21 mouse cellular contexts compared by ENCODE assay signal in the genomic region with DNA sequence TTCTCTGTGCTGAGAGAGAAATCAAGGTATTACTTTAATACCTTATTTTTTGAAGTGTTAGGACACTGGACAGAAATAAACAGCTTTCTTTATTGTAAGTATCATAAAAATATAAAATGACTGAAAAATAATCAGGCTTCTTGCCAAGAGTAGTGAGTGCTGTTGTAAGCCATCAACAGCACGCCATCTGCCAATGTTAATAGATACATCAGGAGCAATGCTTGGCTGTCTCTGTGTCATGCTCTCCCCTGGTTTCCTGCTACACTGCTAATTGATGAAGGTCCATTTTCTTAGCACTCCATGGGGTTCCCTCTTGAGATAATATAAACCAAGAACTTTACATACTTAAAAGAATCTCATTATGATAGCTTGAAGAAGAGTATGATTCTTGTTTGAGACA.
DNase-seq lines count a peak whose midpoint lies in the region; ATAC-seq lines count a peak whose summit lies in the region.
"Had no signal": no experiment of that assay in that cellular context is flagged by ENCODE, and none has a peak within 500 bp of the region (broad histone marks: within the 10 kb centered on the region; RNA-seq: fewer than 3 reads in every experiment).

No protein-coding gene starts in this region.

- H3K36me3 ChIP-seq in forebrain, embryonic 15.5 days = no peaks in the 10 kb centered on the region
- no peaks in the 10 kb centered on the region for H3K36me3 ChIP-seq in forebrain, embryonic 10.5 days (replicated peaks)
- no peaks in the 10 kb centered on the region for H3K36me3 ChIP-seq in hindbrain, embryonic 10.5 days
- H3K36me3 ChIP-seq: embryonic facial prominence, embryonic 13.5 days; kidney, embryonic 15.5 days had no signal

- WGBS in forebrain, embryonic 15.5 days = 64% methylated on average over 1 of the region's 1 CpGs
- WGBS in forebrain, embryonic 10.5 days = 91% methylated on average over 1 of the region's 1 CpGs
- WGBS in hindbrain, embryonic 10.5 days = 72% methylated on average over 1 of the region's 1 CpGs

- no peak overlapping the region for H3K4me3 ChIP-seq in forebrain, embryonic 15.5 days
- no peak overlapping the region for H3K4me3 ChIP-seq in forebrain, embryonic 10.5 days
- no peak overlapping the region for H3K4me3 ChIP-seq in hindbrain, embryonic 10.5 days
- H3K4me3 ChIP-seq: embryonic facial prominence, embryonic 13.5 days; gastrocnemius, adult 2 months; heart, embryonic 13.5 days; kidney, embryonic 15.5 days had no signal

- ATAC-seq in forebrain, embryonic 15.5 days (replicated peaks) = 0 out of 2 replicates have a peak, but pooled peaks have one; percentile 41
- ATAC-seq: intestine, embryonic 16.5 days; Patski had no signal

- no peak overlapping the region for H3K27ac ChIP-seq in forebrain, embryonic 15.5 days (replicated peaks)
- H3K27ac ChIP-seq in forebrain, embryonic 10.5 days = no peak overlapping the region
- no peak overlapping the region for H3K27ac ChIP-seq in hindbrain, embryonic 10.5 days
- H3K27ac ChIP-seq: embryonic facial prominence, embryonic 13.5 days; gastrocnemius, adult 2 months; heart, embryonic 13.5 days; hindbrain, embryonic 14.5 days; kidney, embryonic 15.5 days had no signal

- H3K9ac ChIP-seq in forebrain, embryonic 15.5 days (replicated peaks) = no peak overlapping the region
- H3K9ac ChIP-seq: embryonic facial prominence, embryonic 13.5 days; heart, embryonic 13.5 days; hindbrain, embryonic 14.5 days; kidney, embryonic 15.5 days had no signal

- DNase-seq in cerebellum, adult 9-11 months = peak; percentile 41
- DNase-seq in cerebellum, adult 11 months = no peak
- DNase-seq in forebrain, embryonic 10.5 days (ENCODE audit: extremely low spot score, low spot score) = no peak
- DNase-seq in layer of hippocampus, adult 9-10 months (ENCODE audit: low spot score) = peak; percentile 1
- no peak for DNase-seq in layer of hippocampus, postnatal 36 days
- DNase-seq in brain, adult 2 months (ENCODE audit: low read depth, low spot score) = peak; percentile 72
- no peak for DNase-seq in hindbrain, embryonic 10.5 days (ENCODE audit: low spot score)
- DNase-seq: adrenal gland, adult 2 months; adrenal gland, postnatal 25 days; gastrocnemius, adult 2 months; gastrocnemius, postnatal 25 days; heart, postnatal 36 days; kidney, adult 2 months had no signal

- no peaks in the 10 kb centered on the region for H3K27me3 ChIP-seq in forebrain, embryonic 15.5 days
- no peaks in the 10 kb centered on the region for H3K27me3 ChIP-seq in forebrain, embryonic 10.5 days (ENCODE audit: poor library complexity, severe bottlenecking)
- H3K27me3 ChIP-seq in hindbrain, embryonic 10.5 days (ENCODE audit: insufficient read depth, poor library complexity, severe bottlenecking) = no peaks in the 10 kb centered on the region
- H3K27me3 ChIP-seq: CH12.LX; embryonic facial prominence, embryonic 13.5 days; heart, embryonic 13.5 days; kidney, embryonic 15.5 days; Patski had no signal

- H3K9me3 ChIP-seq in forebrain, embryonic 15.5 days = no peaks in the 10 kb centered on the region
- H3K9me3 ChIP-seq in forebrain, embryonic 10.5 days = no peaks in the 10 kb centered on the region
- H3K9me3 ChIP-seq in hindbrain, embryonic 10.5 days = no peaks in the 10 kb centered on the region
- H3K9me3 ChIP-seq: embryonic facial prominence, embryonic 13.5 days; heart, embryonic 13.5 days; kidney, embryonic 15.5 days had no signal

- H3K4me2 ChIP-seq in forebrain, embryonic 15.5 days (replicated peaks) = no peak overlapping the region
- H3K4me2 ChIP-seq: embryonic facial prominence, embryonic 13.5 days; heart, embryonic 13.5 days; hindbrain, embryonic 14.5 days; kidney, embryonic 15.5 days had no signal

- no peaks in the 10 kb centered on the region; the same call in 1 of the 2 replicates for H3K4me1 ChIP-seq in forebrain, embryonic 15.5 days
- no peaks in the 10 kb centered on the region for H3K4me1 ChIP-seq in forebrain, embryonic 10.5 days
- peaks cover 6% of the 10 kb centered on the region; the same call in 1 of the 2 replicates for H3K4me1 ChIP-seq in hindbrain, embryonic 10.5 days (replicated peaks)
- H3K4me1 ChIP-seq: embryonic facial prominence, embryonic 13.5 days; kidney, embryonic 15.5 days had no signal

Comparison
In these comparisons a context has a peak if more than half of its experiments do, and no peak if none do; other contexts are left out.
1. DNase-seq: peak in cerebellum, adult 9-11 months (single experiment), layer of hippocampus, adult 9-10 months (single experiment) and brain, adult 2 months (single experiment); none in cerebellum, adult 11 months (single experiment), forebrain, embryonic 10.5 days (single experiment), layer of hippocampus, postnatal 36 days (0 of 2) and hindbrain, embryonic 10.5 days (single experiment).